Comparison of ENCODE assay signal across 8 mouse cellular contexts in the genomic region with DNA sequence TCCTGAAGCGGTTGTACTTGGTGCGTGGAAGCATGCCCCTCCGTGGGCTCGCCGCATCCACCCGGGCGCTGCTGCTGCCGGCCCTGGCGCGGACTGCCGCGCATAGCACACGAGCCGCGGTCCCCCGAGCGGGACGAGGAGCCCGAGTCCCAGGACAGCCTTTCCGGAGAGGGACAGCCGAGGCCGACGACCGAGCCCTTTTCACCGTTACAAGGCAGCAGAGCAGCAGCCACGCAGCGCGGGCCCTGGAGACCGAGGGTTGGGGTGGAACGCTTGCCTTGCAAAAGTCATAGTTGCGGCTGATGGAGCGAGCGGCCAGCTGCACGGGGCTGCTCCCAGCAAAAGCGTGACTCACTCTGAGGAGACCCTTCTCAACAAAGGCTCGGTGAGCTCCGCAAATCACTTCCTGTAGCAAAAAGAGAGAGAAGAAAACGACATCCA. TPM values are rescaled to one million over a fixed set of nuclear protein-coding genes. Genes with fewer than 3 reads are reported as not detected.
DNase-seq lines count a peak whose midpoint lies in the region; ATAC-seq and TF ChIP-seq lines count a peak whose summit lies in the region.

No protein-coding gene starts in this region.

- intact Hi-C loops in left cerebral cortex, postnatal 36 days (cut with DNase I) = loop anchor here (5.0 kb wide), 3 partner anchors 35 to 130 kb away; no protein-coding TSS in a partner anchor

- no peaks in the 10 kb centered on the region for H3K36me3 ChIP-seq in ES-Bruce4 (ENCODE audit: control insufficient read depth, insufficient read depth, low read length, poor library complexity, severe bottlenecking)
- H3K36me3 ChIP-seq in heart, embryonic 16.5 days (ENCODE audit: control insufficient read depth, insufficient read depth) = no peaks in the 10 kb centered on the region
- H3K36me3 ChIP-seq in neural tube, embryonic 12.5 days = no peaks in the 10 kb centered on the region

- peak overlapping the region; percentile 71 for H3K4me2 ChIP-seq in heart, embryonic 16.5 days (ENCODE audit: low read depth, low read length)
- peak overlapping the region; percentile 95 for H3K4me2 ChIP-seq in neural tube, embryonic 12.5 days (replicated peaks)

- no peak for ATAC-seq in heart, embryonic 16.5 days (replicated peaks; ENCODE audit: extremely low read depth, insufficient read depth, low FRiP score)
- ATAC-seq in neural tube, embryonic 12.5 days (ENCODE audit: low FRiP score, low read depth) = no peak
- ATAC-seq in megakaryocyte, adult 5-6 weeks (ENCODE audit: poor library complexity, severe bottlenecking) = no peak

- TF ChIP-seq POLR2A in ES-Bruce4 (IDR thresholded peaks at IDR 0.05; ENCODE audit: insufficient read depth, low read length) = no peak

- no peaks in the 10 kb centered on the region for H3K4me1 ChIP-seq in ES-Bruce4 (ENCODE audit: control insufficient read depth, insufficient read depth, low read length)
- H3K4me1 ChIP-seq in heart, embryonic 16.5 days (ENCODE audit: control insufficient read depth, insufficient read depth, low read length) = peaks cover 28% of the 10 kb centered on the region
- peaks cover 35% of the 10 kb centered on the region for H3K4me1 ChIP-seq in neural tube, embryonic 12.5 days

- peak; percentile 23 to 34 for DNase-seq in frontal cortex, postnatal 25 days (ENCODE audit: low spot score in 2 of 2)
- no peak for DNase-seq in frontal cortex, postnatal 14 days (ENCODE audit: low spot score in 2 of 2)
- DNase-seq in embryo, embryonic 10 days (ENCODE audit: low spot score) = peak; percentile 55
- DNase-seq in left cerebral cortex, postnatal 36 days (ENCODE audit: low spot score in 2 of 2) = peak; percentile 45 to 53

- H3K4me3 ChIP-seq in ES-Bruce4 (ENCODE audit: low read depth, low read length) = peak overlapping the region; percentile 31
- peak overlapping the region; percentile 53 for H3K4me3 ChIP-seq in heart, embryonic 16.5 days (ENCODE audit: low read length)
- H3K4me3 ChIP-seq in neural tube, embryonic 12.5 days = peak overlapping the region; percentile 53

- H3K9me3 ChIP-seq in ES-Bruce4 (replicated peaks; ENCODE audit: control insufficient read depth, insufficient read depth, low read length, poor library complexity, severe bottlenecking) = no peaks in the 10 kb centered on the region
- no peaks in the 10 kb centered on the region for H3K9me3 ChIP-seq in heart, embryonic 16.5 days (replicated peaks; ENCODE audit: control insufficient read depth, low read length)
- H3K9me3 ChIP-seq in neural tube, embryonic 12.5 days = no peaks in the 10 kb centered on the region

- WGBS in heart, embryonic 16.5 days = under 1% methylated on average over 38 of the region's 38 CpGs
- under 1% methylated on average over 38 of the region's 38 CpGs for WGBS in neural tube, embryonic 12.5 days

- peaks cover 19% of the 10 kb centered on the region for H3K27me3 ChIP-seq in ES-Bruce4 (ENCODE audit: control insufficient read depth, insufficient read depth, low read length, poor library complexity, severe bottlenecking)
- H3K27me3 ChIP-seq in heart, embryonic 16.5 days (ENCODE audit: control insufficient read depth, insufficient read depth, low read length) = peaks cover 51% of the 10 kb centered on the region
- H3K27me3 ChIP-seq in neural tube, embryonic 12.5 days (replicated peaks) = peaks cover 45% of the 10 kb centered on the region

- no peak overlapping the region for H3K27ac ChIP-seq in ES-Bruce4 (ENCODE audit: insufficient read depth, low read length)
- no peak overlapping the region for H3K27ac ChIP-seq in heart, embryonic 16.5 days (ENCODE audit: low read length)
- H3K27ac ChIP-seq in neural tube, embryonic 12.5 days = no peak overlapping the region

- H3K9ac ChIP-seq in ES-Bruce4 (ENCODE audit: low read depth, poor library complexity, severe bottlenecking) = peak overlapping the region; percentile 46; the same call in 1 of the 2 replicates
- peak overlapping the region; percentile 63 for H3K9ac ChIP-seq in heart, embryonic 16.5 days (ENCODE audit: low read length)
- H3K9ac ChIP-seq in neural tube, embryonic 12.5 days = peak overlapping the region; percentile 69

- TF ChIP-seq EP300 in ES-Bruce4 (IDR thresholded peaks at IDR 0.05; ENCODE audit: insufficient read depth, low read depth, low read length) = no peak

- no peak for TF ChIP-seq CTCF in ES-Bruce4 (IDR thresholded peaks at IDR 0.05; ENCODE audit: low read depth, low read length)

RNA-seq across cellular contexts. Expression of a gene that starts 1.8 kb away (rescaled TPM):
- polyA plus RNA-seq in ES-Bruce4 (2011; ENCODE audit: insufficient read depth, insufficient read length, low read depth, missing spikeins) = 0.25 and 0.32 TPM in 2 replicates
- polyA plus RNA-seq in heart, embryonic 16.5 days (2015; fragmentation: Nextera tagmentation; extraction: Ambion mirVana) = 0.21 and 0.22 TPM in 2 replicates
- total RNA-seq in left cerebral cortex, postnatal 36 days (2021) = 100 to 1,000 TPM; 195 to 220 TPM
- 4.5 and 5.4 TPM in 2 replicates for polyA plus RNA-seq in neural tube, embryonic 12.5 days (2016; fragmentation: Nextera tagmentation; extraction: Ambion mirVana)
- not detected in 2 replicates for total RNA-seq in megakaryocyte, adult 5-6 weeks (2015)
- total RNA-seq in megakaryocyte, adult 5-6 weeks (2017) = not detected in 2 replicates

Comparison
In these comparisons a context has a peak if more than half of its experiments do, and no peak if none do; other contexts are left out.
1. DNase-seq: peak in frontal cortex, postnatal 25 days (2 of 2), embryo, embryonic 10 days (single experiment) and left cerebral cortex, postnatal 36 days (2 of 2); none in frontal cortex, postnatal 14 days (0 of 2).
2. Peak in every context shown above with its lines, with median percentiles within 50 percentile points of each other: H3K4me3 ChIP-seq and H3K9ac ChIP-seq.